Mouse (Mus musculus): ENCODE results near the gene Nlrc5. TPM values are rescaled to one million over a fixed set of nuclear protein-coding genes. Genes with fewer than 3 reads are reported as not detected.

Nlrc5 gene
- polyA plus RNA-seq, 1 experiment from 2014 or later, result 0.47 TPM

DNA sequence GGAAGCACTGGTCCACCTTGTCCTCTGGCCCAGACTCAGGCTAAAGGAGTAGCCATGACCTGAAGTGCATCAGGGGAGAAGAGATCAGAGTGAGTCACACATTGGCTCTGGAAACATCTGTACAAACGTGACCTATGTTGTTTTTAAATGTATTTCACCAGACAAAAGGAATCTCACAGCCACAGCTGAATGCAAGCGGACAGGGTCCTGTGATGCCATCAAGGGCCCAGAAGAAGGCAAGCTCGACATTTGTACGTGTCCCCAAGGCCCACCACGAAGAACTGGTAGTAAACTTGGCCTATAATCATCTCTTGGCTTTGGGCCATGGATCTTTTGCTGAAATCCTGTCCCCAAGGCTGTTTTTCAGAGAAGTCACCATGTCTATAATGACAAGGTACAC lies 35.5 kb downstream of the Nlrc5 start:
- Histone ChIP-seq H3K36me3 (ENCODE audit: control insufficient read depth, insufficient read depth) (no peaks in the 10 kb centered on the region), H3K4me3 (ENCODE audit: low read depth, low read length) (no peak overlapping the region), H3K4me1 (ENCODE audit: control insufficient read depth, low read depth, low read length) (no peaks in the 10 kb centered on the region), H3K9me3 (replicated peaks; ENCODE audit: control insufficient read depth, low read length) (no peaks in the 10 kb centered on the region), H3K9ac (ENCODE audit: low read depth, low read length) (no peak overlapping the region), H3K27ac (ENCODE audit: low read length) (no peak overlapping the region), H3K27me3 (ENCODE audit: control insufficient read depth, insufficient read depth, low read depth, low read length) (no peaks in the 10 kb centered on the region), H3K4me2 (ENCODE audit: low read depth, low read length) (no peak overlapping the region)
- no peak for ATAC-seq (ENCODE audit: low read depth)
- WGBS (ENCODE audit: insufficient replicate concordance), result 44% methylated on average over 5 of the region's 5 CpGs

GRCm38 (mm10) chr8:94470794-94471193 lies 36.6 kb downstream of the Nlrc5 start:
- H3K27me3 ChIP-seq (ENCODE audit: control insufficient read depth, insufficient read depth, low read depth, low read length), result no peaks in the 10 kb centered on the region
- ATAC-seq (ENCODE audit: low read depth), result no peak
- no peaks in the 10 kb centered on the region for H3K9me3 ChIP-seq (replicated peaks; ENCODE audit: control insufficient read depth, low read length)
- no peak overlapping the region for H3K4me2 ChIP-seq (ENCODE audit: low read depth, low read length)
- H3K4me1 ChIP-seq (ENCODE audit: control insufficient read depth, low read depth, low read length), result no peaks in the 10 kb centered on the region
- no peak overlapping the region for H3K4me3 ChIP-seq (ENCODE audit: low read depth, low read length)
- H3K36me3 ChIP-seq (ENCODE audit: control insufficient read depth, insufficient read depth), result no peaks in the 10 kb centered on the region
- WGBS (ENCODE audit: insufficient replicate concordance), result 38% methylated on average over 2 of the region's 2 CpGs
- no peak overlapping the region for H3K27ac ChIP-seq (ENCODE audit: low read length)
- no peak overlapping the region for H3K9ac ChIP-seq (ENCODE audit: low read depth, low read length)

- no peak for ATAC-seq (ENCODE audit: low read depth)
- H3K4me1 ChIP-seq (ENCODE audit: control insufficient read depth, low read depth, low read length), result no peaks in the 10 kb centered on the region
- 55% methylated on average over 1 of the region's 1 CpGs for WGBS (ENCODE audit: insufficient replicate concordance)
Measured at GRCm38 (mm10) chr8:94471281-94471680, 37.1 kb downstream of the Nlrc5 start.

DNA sequence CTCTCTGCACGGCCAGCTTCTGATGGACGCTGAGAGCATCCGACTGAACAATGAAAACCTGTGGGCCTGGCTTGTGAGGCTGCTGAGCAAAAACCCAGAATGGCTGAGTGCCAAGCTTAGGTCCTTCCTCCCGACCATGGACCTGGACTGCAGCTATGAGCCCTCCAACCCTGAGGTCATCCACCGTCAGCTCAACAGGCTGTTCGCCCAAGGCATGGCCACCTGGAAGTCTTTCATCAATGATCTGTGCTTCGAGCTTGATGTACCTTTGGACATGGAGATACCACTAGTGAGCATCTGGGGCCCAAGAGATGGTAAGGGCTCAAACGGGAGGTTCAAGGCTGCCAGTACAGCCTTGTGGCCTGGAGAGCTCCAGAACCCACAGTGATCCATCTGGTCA lies 38.6 kb downstream of the Nlrc5 start:
- Histone ChIP-seq H3K27ac (ENCODE audit: low read length) (no peak overlapping the region), H3K4me3 (ENCODE audit: low read depth, low read length) (no peak overlapping the region), H3K27me3 (ENCODE audit: control insufficient read depth, insufficient read depth, low read depth, low read length) (no peaks in the 10 kb centered on the region), H3K4me2 (ENCODE audit: low read depth, low read length) (no peak overlapping the region), H3K9me3 (replicated peaks; ENCODE audit: control insufficient read depth, low read length) (no peaks in the 10 kb centered on the region), H3K4me1 (ENCODE audit: control insufficient read depth, low read depth, low read length) (no peaks in the 10 kb centered on the region), H3K36me3 (ENCODE audit: control insufficient read depth, insufficient read depth) (no peaks in the 10 kb centered on the region), H3K9ac (ENCODE audit: low read depth, low read length) (no peak overlapping the region)
- no peak for ATAC-seq (ENCODE audit: low read depth)
- 57% methylated on average over 8 of the region's 8 CpGs for WGBS (ENCODE audit: insufficient replicate concordance)

More at GRCm38 (mm10) chr8:94471281-94471680, 37.1 kb downstream of the Nlrc5 start:
- Histone ChIP-seq H3K27me3 (ENCODE audit: control insufficient read depth, insufficient read depth, low read depth, low read length) (no peaks in the 10 kb centered on the region), H3K27ac (ENCODE audit: low read length) (no peak overlapping the region), H3K4me2 (ENCODE audit: low read depth, low read length) (no peak overlapping the region), H3K9me3 (replicated peaks; ENCODE audit: control insufficient read depth, low read length) (no peaks in the 10 kb centered on the region), H3K4me3 (ENCODE audit: low read depth, low read length) (no peak overlapping the region), H3K36me3 (ENCODE audit: control insufficient read depth, insufficient read depth) (no peaks in the 10 kb centered on the region), H3K9ac (ENCODE audit: low read depth, low read length) (no peak overlapping the region)

DNA sequence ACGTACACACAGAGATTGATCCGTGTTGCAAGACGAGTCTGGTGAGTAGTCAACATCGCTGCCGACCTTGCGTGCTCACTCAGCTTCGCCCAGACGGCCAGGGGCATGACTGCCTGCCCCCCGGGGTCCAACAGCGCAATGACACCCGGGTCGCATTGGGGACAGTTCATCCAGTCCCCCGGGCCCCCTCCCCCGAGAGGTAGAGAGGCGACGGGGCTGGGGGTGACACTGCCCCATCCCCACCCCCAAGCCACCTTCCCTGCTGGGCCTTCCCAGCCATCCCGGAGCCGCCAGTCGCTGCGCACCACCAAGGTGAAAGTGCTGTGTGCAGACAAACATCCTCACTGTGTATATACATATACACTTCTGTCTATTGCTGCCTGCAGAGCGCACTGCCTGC lies 39.3 kb downstream of the Nlrc5 start:
- WGBS (ENCODE audit: insufficient replicate concordance), result 61% methylated on average over 21 of the region's 21 CpGs

GRCm38 (mm10) chr8:94475786-94476185 lies 41.6 kb downstream of the Nlrc5 start:
- Histone ChIP-seq H3K27me3 (ENCODE audit: control insufficient read depth, insufficient read depth, low read depth, low read length) (no peaks in the 10 kb centered on the region), H3K4me3 (ENCODE audit: low read depth, low read length) (no peak overlapping the region), H3K27ac (ENCODE audit: low read length) (no peak overlapping the region), H3K9me3 (replicated peaks; ENCODE audit: control insufficient read depth, low read length) (no peaks in the 10 kb centered on the region), H3K4me1 (ENCODE audit: control insufficient read depth, low read depth, low read length) (no peaks in the 10 kb centered on the region), H3K4me2 (ENCODE audit: low read depth, low read length) (no peak overlapping the region), H3K9ac (ENCODE audit: low read depth, low read length) (no peak overlapping the region), H3K36me3 (ENCODE audit: control insufficient read depth, insufficient read depth) (no peaks in the 10 kb centered on the region)
- no peak for ATAC-seq (ENCODE audit: low read depth)
- 56% methylated on average over 8 of the region's 8 CpGs for WGBS (ENCODE audit: insufficient replicate concordance)

More for the DNA sequence above, 39.3 kb downstream of the Nlrc5 start:
- no peak overlapping the region for H3K4me2 ChIP-seq (ENCODE audit: low read depth, low read length)
- H3K4me3 ChIP-seq (ENCODE audit: low read depth, low read length), result no peak overlapping the region
- no peak for ATAC-seq (ENCODE audit: low read depth)
- no peaks in the 10 kb centered on the region for H3K4me1 ChIP-seq (ENCODE audit: control insufficient read depth, low read depth, low read length)
- H3K27ac ChIP-seq (ENCODE audit: low read length), result no peak overlapping the region
- no peaks in the 10 kb centered on the region for H3K9me3 ChIP-seq (replicated peaks; ENCODE audit: control insufficient read depth, low read length)
- no peaks in the 10 kb centered on the region for H3K27me3 ChIP-seq (ENCODE audit: control insufficient read depth, insufficient read depth, low read depth, low read length)
- no peaks in the 10 kb centered on the region for H3K36me3 ChIP-seq (ENCODE audit: control insufficient read depth, insufficient read depth)
- no peak overlapping the region for H3K9ac ChIP-seq (ENCODE audit: low read depth, low read length)

- Histone ChIP-seq H3K9ac (ENCODE audit: low read depth, low read length) (no peak overlapping the region), H3K4me1 (ENCODE audit: control insufficient read depth, low read depth, low read length) (no peaks in the 10 kb centered on the region), H3K4me2 (ENCODE audit: low read depth, low read length) (no peak overlapping the region), H3K9me3 (replicated peaks; ENCODE audit: control insufficient read depth, low read length) (no peaks in the 10 kb centered on the region), H3K4me3 (ENCODE audit: low read depth, low read length) (no peak overlapping the region), H3K36me3 (ENCODE audit: control insufficient read depth, insufficient read depth) (no peaks in the 10 kb centered on the region), H3K27me3 (ENCODE audit: control insufficient read depth, insufficient read depth, low read depth, low read length) (no peaks in the 10 kb centered on the region), H3K27ac (ENCODE audit: low read length) (no peak overlapping the region)
- ATAC-seq (ENCODE audit: low read depth), result no peak
- 60% methylated on average over 7 of the region's 7 CpGs for WGBS (ENCODE audit: insufficient replicate concordance)
Measured at GRCm38 (mm10) chr8:94476846-94477245, 42.7 kb downstream of the Nlrc5 start.

DNA sequence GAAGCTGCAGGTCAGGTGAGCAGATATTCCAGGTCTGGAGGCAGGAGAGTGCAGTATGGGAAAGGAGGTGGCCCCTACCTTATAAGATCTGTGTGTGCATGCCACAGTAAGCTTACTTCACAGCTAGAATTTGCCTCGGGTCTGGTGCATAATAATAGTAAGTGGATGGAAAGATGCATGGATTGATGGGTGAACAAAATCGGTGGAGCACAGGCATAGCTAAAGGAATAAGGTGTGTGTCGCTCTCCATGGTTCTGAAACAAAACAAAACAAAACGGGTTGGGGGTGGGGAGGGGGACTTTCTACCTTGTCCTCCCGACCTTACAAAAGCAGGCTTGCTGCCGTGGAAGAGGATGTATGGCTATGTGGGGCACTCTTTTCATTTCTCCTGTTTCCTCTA lies 47.9 kb downstream of the Nlrc5 start:
- no peak overlapping the region for H3K4me3 ChIP-seq (ENCODE audit: low read depth, low read length)
- H3K27me3 ChIP-seq (ENCODE audit: control insufficient read depth, insufficient read depth, low read depth, low read length), result no peaks in the 10 kb centered on the region
- no peak overlapping the region for H3K9ac ChIP-seq (ENCODE audit: low read depth, low read length)
- no peaks in the 10 kb centered on the region for H3K4me1 ChIP-seq (ENCODE audit: control insufficient read depth, low read depth, low read length)
- H3K27ac ChIP-seq (ENCODE audit: low read length), result no peak overlapping the region
- no peak for ATAC-seq (ENCODE audit: low read depth)
- WGBS (ENCODE audit: insufficient replicate concordance), result 3% methylated on average over 6 of the region's 6 CpGs
- H3K36me3 ChIP-seq (ENCODE audit: control insufficient read depth, insufficient read depth), result no peaks in the 10 kb centered on the region
- H3K9me3 ChIP-seq (replicated peaks; ENCODE audit: control insufficient read depth, low read length), result no peaks in the 10 kb centered on the region
- no peak overlapping the region for H3K4me2 ChIP-seq (ENCODE audit: low read depth, low read length)

DNA sequence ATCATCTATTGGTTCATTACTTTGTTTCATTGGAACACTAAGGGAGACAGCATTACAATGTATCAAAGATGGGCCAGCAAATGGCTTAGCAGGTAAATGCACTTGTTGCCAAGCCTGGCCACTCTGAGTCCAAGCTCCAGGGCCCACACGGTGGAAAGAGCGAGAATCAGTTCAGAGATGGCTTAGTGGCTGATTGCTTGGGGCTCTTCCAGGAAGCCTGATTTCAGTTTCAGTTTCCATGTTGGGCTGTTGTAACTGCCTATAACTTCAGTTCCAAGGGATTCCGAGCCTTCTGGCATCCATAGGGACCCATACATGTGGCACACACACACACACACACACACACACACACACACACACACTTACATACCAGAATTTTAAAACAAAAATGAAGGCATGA lies 51.1 kb downstream of the Nlrc5 start:
- no peaks in the 10 kb centered on the region for H3K36me3 ChIP-seq (ENCODE audit: control insufficient read depth, insufficient read depth)
- no peaks in the 10 kb centered on the region for H3K27me3 ChIP-seq (ENCODE audit: control insufficient read depth, insufficient read depth, low read depth, low read length)
- no peak overlapping the region for H3K4me2 ChIP-seq (ENCODE audit: low read depth, low read length)
- 42% methylated on average over 3 of the region's 3 CpGs for WGBS (ENCODE audit: insufficient replicate concordance)
- H3K9ac ChIP-seq (ENCODE audit: low read depth, low read length), result no peak overlapping the region
- H3K4me1 ChIP-seq (ENCODE audit: control insufficient read depth, low read depth, low read length), result no peaks in the 10 kb centered on the region
- no peaks in the 10 kb centered on the region for H3K9me3 ChIP-seq (replicated peaks; ENCODE audit: control insufficient read depth, low read length)
- no peak for ATAC-seq (ENCODE audit: low read depth)
- H3K4me3 ChIP-seq (ENCODE audit: low read depth, low read length), result no peak overlapping the region
- no peak overlapping the region for H3K27ac ChIP-seq (ENCODE audit: low read length)

DNA sequence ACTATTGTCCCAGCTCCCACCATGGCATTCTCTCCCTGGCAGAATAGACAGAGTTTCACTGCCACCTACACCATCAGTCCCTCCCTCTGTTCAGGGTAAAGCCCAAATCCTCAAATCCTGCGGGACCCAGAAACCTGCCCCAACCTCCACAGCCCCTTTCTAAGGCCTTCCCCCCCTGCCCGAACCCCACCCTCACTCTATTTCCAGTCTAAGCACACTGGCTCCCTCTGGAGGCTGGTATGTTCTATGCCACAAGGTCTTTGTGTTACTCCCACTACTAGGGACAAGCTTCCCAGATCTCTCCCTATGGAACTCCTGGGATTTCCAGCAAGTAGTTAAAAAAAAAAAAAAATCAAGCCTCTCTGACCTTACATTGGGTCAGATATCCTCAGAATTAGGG lies 51.7 kb downstream of the Nlrc5 start:
- Histone ChIP-seq H3K27ac (ENCODE audit: low read length) (no peak overlapping the region), H3K4me1 (ENCODE audit: control insufficient read depth, low read depth, low read length) (no peaks in the 10 kb centered on the region), H3K27me3 (ENCODE audit: control insufficient read depth, insufficient read depth, low read depth, low read length) (no peaks in the 10 kb centered on the region), H3K4me2 (ENCODE audit: low read depth, low read length) (no peak overlapping the region), H3K9ac (ENCODE audit: low read depth, low read length) (no peak overlapping the region), H3K36me3 (ENCODE audit: control insufficient read depth, insufficient read depth) (no peaks in the 10 kb centered on the region), H3K4me3 (ENCODE audit: low read depth, low read length) (no peak overlapping the region), H3K9me3 (replicated peaks; ENCODE audit: control insufficient read depth, low read length) (no peaks in the 10 kb centered on the region)
- ATAC-seq (ENCODE audit: low read depth), result no peak
- WGBS (ENCODE audit: insufficient replicate concordance), result 7% methylated on average over 2 of the region's 2 CpGs
